10 mouse cellular contexts compared by ENCODE assay signal in the genomic region with DNA sequence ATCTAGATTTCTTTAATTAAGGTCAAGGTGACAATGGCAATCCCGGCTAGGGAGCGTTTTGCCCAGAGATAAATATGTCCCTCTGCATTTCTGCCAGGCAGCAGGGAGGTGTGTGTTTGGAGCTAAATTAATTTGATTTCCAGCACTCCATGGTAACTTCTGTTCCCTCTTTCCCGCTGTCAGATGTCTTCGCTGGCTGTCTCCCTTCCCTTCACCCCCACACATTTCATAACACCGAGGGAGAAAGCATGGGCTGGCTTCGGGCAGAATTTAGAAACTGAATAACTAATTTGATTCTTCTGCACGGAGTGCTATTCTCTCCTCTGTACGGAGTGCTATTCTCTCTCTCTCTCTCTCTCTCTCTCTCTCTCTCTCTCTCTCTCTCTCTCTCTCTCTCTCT. TPM values are rescaled to one million over a fixed set of nuclear protein-coding genes. Genes with fewer than 3 reads are reported as not detected.
DNase-seq lines count a peak whose midpoint lies in the region; ATAC-seq and TF ChIP-seq lines count a peak whose summit lies in the region.
"Had no signal": no experiment of that assay in that cellular context is flagged by ENCODE, and none has a peak within 500 bp of the region (broad histone marks: within the 10 kb centered on the region; RNA-seq: fewer than 3 reads in every experiment).

No protein-coding gene starts in this region.

- 20% methylated on average over 8 of the region's 8 CpGs for WGBS in forebrain, postnatal 0 days
- 30% methylated on average over 8 of the region's 8 CpGs for WGBS in intestine, embryonic 16.5 days
- 34% methylated on average over 8 of the region's 8 CpGs for WGBS in limb, embryonic 15.5 days

- peak overlapping the region; percentile 77 for H3K4me2 ChIP-seq in forebrain, postnatal 0 days (ENCODE audit: low read depth)
- H3K4me2 ChIP-seq in intestine, embryonic 16.5 days (ENCODE audit: low read depth, low read length) = peak overlapping the region; percentile 99; the same call in 1 of the 2 replicates
- peak overlapping the region; percentile 97; the same call in 1 of the 2 replicates for H3K4me2 ChIP-seq in limb, embryonic 15.5 days

- no peaks in the 10 kb centered on the region for H3K9me3 ChIP-seq in forebrain, postnatal 0 days (ENCODE audit: low read length)
- H3K9me3 ChIP-seq in intestine, embryonic 16.5 days (ENCODE audit: control insufficient read depth, low read length) = no peaks in the 10 kb centered on the region
- H3K9me3 ChIP-seq in limb, embryonic 15.5 days = no peaks in the 10 kb centered on the region

- intact Hi-C loops in left cerebral cortex, postnatal 4 days (cut with DNase I) = no loop called here

- H3K36me3 ChIP-seq in forebrain, postnatal 0 days (ENCODE audit: insufficient read depth) = no peaks in the 10 kb centered on the region
- H3K36me3 ChIP-seq in intestine, embryonic 16.5 days (ENCODE audit: control insufficient read depth, insufficient read depth, low read length) = no peaks in the 10 kb centered on the region
- H3K36me3 ChIP-seq in limb, embryonic 15.5 days = no peaks in the 10 kb centered on the region

- ATAC-seq in forebrain, postnatal 0 days = peak; percentile 74
- no peak for ATAC-seq in intestine, embryonic 16.5 days
- no peak for ATAC-seq in limb, embryonic 15.5 days (ENCODE audit: insufficient number of reproducible peaks, low FRiP score, low TSS enrichment, low read depth)
- no peak for ATAC-seq in monocyte, adult 5-6 weeks (replicated peaks; ENCODE audit: insufficient number of reproducible peaks, low FRiP score, low TSS enrichment, poor library complexity, severe bottlenecking)

- H3K4me1 ChIP-seq in forebrain, postnatal 0 days (ENCODE audit: insufficient read depth) = peaks cover 16% of the 10 kb centered on the region
- no peaks in the 10 kb centered on the region for H3K4me1 ChIP-seq in intestine, embryonic 16.5 days (ENCODE audit: control insufficient read depth, insufficient read depth, low read length)
- peaks cover 5% of the 10 kb centered on the region for H3K4me1 ChIP-seq in limb, embryonic 15.5 days

- H3K9ac ChIP-seq in forebrain, postnatal 0 days = peak overlapping the region; percentile 49; the same call in 1 of the 2 replicates
- H3K9ac ChIP-seq in intestine, embryonic 16.5 days (ENCODE audit: low read depth, low read length) = peak overlapping the region; percentile 92; the same call in 1 of the 2 replicates
- no peak overlapping the region for H3K9ac ChIP-seq in limb, embryonic 15.5 days

- no peaks in the 10 kb centered on the region for H3K27me3 ChIP-seq in forebrain, postnatal 0 days (ENCODE audit: insufficient read depth, low read length)
- H3K27me3 ChIP-seq in intestine, embryonic 16.5 days (replicated peaks; ENCODE audit: control insufficient read depth, insufficient read depth, low read length) = no peaks in the 10 kb centered on the region
- H3K27me3 ChIP-seq in limb, embryonic 15.5 days = peaks cover 5% of the 10 kb centered on the region; the same call in 1 of the 2 replicates

- peak; percentile 69 for DNase-seq in left cerebral cortex, adult 11 months (ENCODE audit: low spot score)
- DNase-seq in left cerebral cortex, postnatal 4 days = no peak
- peak; percentile 69 for DNase-seq in forebrain, postnatal 0 days
- DNase-seq in right cerebral cortex, postnatal 25 days = peak; percentile 74
- no peak for DNase-seq in thymus, adult 18-20 months

- peak overlapping the region; percentile 16; the same call in 1 of the 2 replicates for H3K27ac ChIP-seq in forebrain, postnatal 0 days (ENCODE audit: low read depth, low read length)
- no peak overlapping the region for H3K27ac ChIP-seq in intestine, embryonic 16.5 days (ENCODE audit: low read length)
- no peak overlapping the region for H3K27ac ChIP-seq in limb, embryonic 15.5 days

- no peak for TF ChIP-seq CTCF in forebrain, postnatal 0 days (IDR thresholded peaks at IDR 0.05; ENCODE audit: low read depth)

- peak overlapping the region; percentile 37; the same call in 1 of the 2 replicates for H3K4me3 ChIP-seq in forebrain, postnatal 0 days (ENCODE audit: low read depth, low read length)
- H3K4me3 ChIP-seq in intestine, embryonic 16.5 days (ENCODE audit: low read length) = 0 out of 2 replicates have a peak overlapping the region, but pooled peaks have one; percentile 71
- peak overlapping the region; percentile 59 for H3K4me3 ChIP-seq in limb, embryonic 15.5 days

RNA-seq across cellular contexts. Expression of a gene that starts 0.6 kb away (rescaled TPM):
- total RNA-seq in left cerebral cortex, postnatal 4 days (2021) = 1 to 10 TPM in 1 of 2 experiments, under 1 TPM in 1; 0.50 to 1.3 TPM
- total RNA-seq in forebrain, postnatal 0 days (2014; rRNA removed) = 0.85 TPM in 1 of 2 replicates, not detected in the other
- 0.77 and 0.87 TPM in 2 replicates for polyA plus RNA-seq in forebrain, postnatal 0 days (2015; fragmentation: Nextera tagmentation; extraction: Ambion mirVana)
- polyA plus RNA-seq in intestine, embryonic 16.5 days (2015; fragmentation: Nextera tagmentation; extraction: Ambion mirVana) = 3.0 and 3.2 TPM in 2 replicates
- 2.2 and 2.9 TPM in 2 replicates for polyA plus RNA-seq in limb, embryonic 15.5 days (2015; fragmentation: Nextera tagmentation; extraction: Ambion mirVana)
- not detected in 3 replicates for total RNA-seq in monocyte, adult 5-6 weeks (2017)
- polyA plus RNA-seq: erythroblast, embryonic 14.5 days had no signal

RNA-seq across cellular contexts. Expression of a gene that starts 52.7 kb away (rescaled TPM):
- 1 to 10 TPM; 2.2 to 2.4 TPM for total RNA-seq in left cerebral cortex, postnatal 4 days (2021)
- total RNA-seq in forebrain, postnatal 0 days (2014; rRNA removed) = 1.9 and 3.7 TPM in 2 replicates
- polyA plus RNA-seq in forebrain, postnatal 0 days (2015; fragmentation: Nextera tagmentation; extraction: Ambion mirVana) = 1.2 and 3.1 TPM in 2 replicates
- 0.45 and 0.72 TPM in 2 replicates for polyA plus RNA-seq in intestine, embryonic 16.5 days (2015; fragmentation: Nextera tagmentation; extraction: Ambion mirVana)
- polyA plus RNA-seq in limb, embryonic 15.5 days (2015; fragmentation: Nextera tagmentation; extraction: Ambion mirVana) = 0.15 and 0.48 TPM in 2 replicates
- total RNA-seq in monocyte, adult 5-6 weeks (2017) = not detected in 3 replicates
- total RNA-seq: ES-E14 had no signal
- polyA plus RNA-seq: erythroblast, embryonic 14.5 days had no signal

Comparison
In these comparisons a context has a peak if more than half of its experiments do, and no peak if none do; other contexts are left out.
1. DNase-seq: peak in left cerebral cortex, adult 11 months (single experiment), forebrain, postnatal 0 days (single experiment) and right cerebral cortex, postnatal 25 days (single experiment); none in left cerebral cortex, postnatal 4 days (single experiment) and thymus, adult 18-20 months (0 of 2).
2. Peak in every context shown above with its lines, with median percentiles within 50 percentile points of each other: H3K4me2 ChIP-seq and H3K4me3 ChIP-seq.